Mouse (Mus musculus): ENCODE results near the gene Anxa6.

DNA sequence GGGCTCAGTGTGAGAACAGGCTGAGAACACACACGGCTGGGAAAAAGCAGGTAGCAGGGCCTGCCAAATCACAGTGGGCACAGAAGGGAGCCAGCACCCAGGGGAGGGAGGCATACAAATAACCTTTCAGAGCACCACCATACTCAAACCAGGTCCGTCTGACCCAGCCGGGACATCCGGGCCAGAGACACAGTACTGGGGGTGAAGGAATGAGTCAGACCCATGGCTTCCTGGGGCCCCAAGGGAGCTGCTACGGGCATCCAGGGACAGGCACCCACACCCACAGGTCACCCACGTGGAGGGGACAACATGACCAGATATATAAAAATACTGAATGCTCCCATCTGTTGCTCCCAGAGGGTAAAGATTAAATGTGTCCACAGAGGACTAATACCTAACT, 80.6 kb downstream of the Anxa6 start:
- no peak for TF ChIP-seq CTCF (IDR thresholded peaks at IDR 0.05)
- TF ChIP-seq POLR2A (IDR thresholded peaks at IDR 0.05; ENCODE audit: insufficient read depth, low read depth, low read length): no peak

All from heart, adult 2 months (tissue).